Comparison of ENCODE assay signal across 10 mouse cellular contexts in the genomic region with DNA sequence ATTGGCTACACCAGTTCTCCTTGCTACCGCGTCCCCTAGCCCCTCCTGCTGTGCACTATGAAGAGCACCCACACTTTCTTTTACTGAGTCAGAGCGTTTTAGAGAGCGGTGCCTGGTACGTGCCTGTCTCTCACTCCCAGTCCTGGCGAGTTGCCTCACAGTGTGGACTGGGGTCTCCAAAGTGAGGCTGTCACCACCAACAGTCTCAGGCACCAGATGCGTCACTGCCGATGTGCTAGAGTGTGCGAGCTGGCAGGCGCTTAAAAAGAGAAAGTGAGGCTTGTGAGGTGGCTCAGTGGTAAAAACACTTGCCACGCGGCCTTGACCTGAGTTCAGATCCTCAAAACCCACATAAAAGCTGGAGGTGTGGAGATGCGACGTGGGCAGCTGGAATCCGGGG. TPM values are rescaled to one million over a fixed set of nuclear protein-coding genes. Genes with fewer than 3 reads are reported as not detected.
DNase-seq lines count a peak whose midpoint lies in the region; ATAC-seq and TF ChIP-seq lines count a peak whose summit lies in the region.
"Had no signal": no experiment of that assay in that cellular context is flagged by ENCODE, and none has a peak within 500 bp of the region (broad histone marks: within the 10 kb centered on the region; RNA-seq: fewer than 3 reads in every experiment).

No protein-coding gene starts in this region.

- H3K27ac ChIP-seq in heart, adult 2 months, result peak overlapping the region; percentile 15; the same call in 1 of the 2 replicates
- H3K27ac ChIP-seq in stomach, embryonic 16.5 days (ENCODE audit: low read length), result no peak overlapping the region
- no peak overlapping the region for H3K27ac ChIP-seq in stomach, postnatal 0 days (replicated peaks)
- peak overlapping the region; percentile 70 to 77 for H3K27ac ChIP-seq in heart, embryonic 14.5 days (replicated peaks in 1 of 2; ENCODE audit: control insufficient read depth in 1 of 2, insufficient read depth in 1 of 2, low read depth in 2 of 2, low read length in 2 of 2)
- no peak overlapping the region for H3K27ac ChIP-seq in neural tube, embryonic 15.5 days (replicated peaks)
- H3K27ac ChIP-seq: neural tube, embryonic 12.5 days had no signal

- TF ChIP-seq CTCF in heart, adult 2 months (IDR thresholded peaks at IDR 0.05), result no peak
- no peak for TF ChIP-seq CTCF in stomach, postnatal 0 days (IDR thresholded peaks at IDR 0.05; ENCODE audit: low read depth)

- H3K36me3 ChIP-seq in heart, adult 2 months (ENCODE audit: control insufficient read depth, insufficient read depth, low read length), result peaks cover 11% of the 10 kb centered on the region
- no peaks in the 10 kb centered on the region; the same call in 1 of the 2 replicates for H3K36me3 ChIP-seq in stomach, embryonic 16.5 days (ENCODE audit: control insufficient read depth, insufficient read depth, low read length)
- H3K36me3 ChIP-seq in stomach, postnatal 0 days (ENCODE audit: control insufficient read depth, insufficient read depth, low read length), result no peaks in the 10 kb centered on the region
- H3K36me3 ChIP-seq in heart, embryonic 14.5 days (ENCODE audit: control insufficient read depth, insufficient read depth, low read length), result peaks cover 3% of the 10 kb centered on the region; the same call in 1 of the 2 replicates
- H3K36me3 ChIP-seq in neural tube, embryonic 15.5 days, result no peaks in the 10 kb centered on the region
- H3K36me3 ChIP-seq: neural tube, embryonic 12.5 days had no signal

- peak overlapping the region; percentile 3; the same call in 1 of the 2 replicates for H3K9ac ChIP-seq in heart, adult 2 months (ENCODE audit: low read depth, low read length)
- peak overlapping the region; percentile 9; the same call in 1 of the 2 replicates for H3K9ac ChIP-seq in stomach, embryonic 16.5 days (ENCODE audit: low read length)
- H3K9ac ChIP-seq in stomach, postnatal 0 days (ENCODE audit: low read length), result no peak overlapping the region
- H3K9ac ChIP-seq in heart, embryonic 14.5 days (ENCODE audit: low read length), result peak overlapping the region; percentile 56
- 0 out of 2 replicates have a peak overlapping the region, but pooled peaks have one; percentile 5 for H3K9ac ChIP-seq in neural tube, embryonic 15.5 days (replicated peaks)

- no peak for TF ChIP-seq POLR2A in heart, adult 2 months (IDR thresholded peaks at IDR 0.05; ENCODE audit: insufficient read depth, low read depth, low read length)

- peaks cover 33% of the 10 kb centered on the region for H3K4me1 ChIP-seq in heart, adult 2 months (ENCODE audit: control insufficient read depth, insufficient read depth, low read length)
- H3K4me1 ChIP-seq in stomach, embryonic 16.5 days (ENCODE audit: control insufficient read depth, insufficient read depth, low read length), result peaks cover 63% of the 10 kb centered on the region
- H3K4me1 ChIP-seq in stomach, postnatal 0 days (replicated peaks; ENCODE audit: control insufficient read depth, insufficient read depth), result peaks cover 12% of the 10 kb centered on the region; the same call in 1 of the 2 replicates
- peaks cover 44 to 72% of the 10 kb centered on the region in 2 experiments for H3K4me1 ChIP-seq in heart, embryonic 14.5 days (ENCODE audit: control insufficient read depth in 2 of 2, insufficient read depth in 2 of 2, low read length in 2 of 2)
- H3K4me1 ChIP-seq in neural tube, embryonic 15.5 days, result peaks cover 57% of the 10 kb centered on the region

- H3K4me3 ChIP-seq in heart, adult 2 months, result no peak overlapping the region
- H3K4me3 ChIP-seq in stomach, embryonic 16.5 days (replicated peaks; ENCODE audit: low read length), result no peak overlapping the region
- no peak overlapping the region for H3K4me3 ChIP-seq in stomach, postnatal 0 days (ENCODE audit: low read depth, low read length)
- H3K4me3 ChIP-seq in heart, embryonic 14.5 days (ENCODE audit: control insufficient read depth in 1 of 2, insufficient read depth in 1 of 2, low read depth in 1 of 2, low read length in 2 of 2), result no peak overlapping the region
- H3K4me3 ChIP-seq in neural tube, embryonic 15.5 days (replicated peaks), result no peak overlapping the region
- H3K4me3 ChIP-seq: erythroblast, embryonic 14.5 days; neural tube, embryonic 12.5 days had no signal

- no peak overlapping the region for H3K4me2 ChIP-seq in stomach, embryonic 16.5 days (ENCODE audit: low read depth, low read length)
- no peak overlapping the region for H3K4me2 ChIP-seq in stomach, postnatal 0 days (replicated peaks; ENCODE audit: low read depth)
- peak overlapping the region; percentile 39 for H3K4me2 ChIP-seq in heart, embryonic 14.5 days (ENCODE audit: low read length)
- H3K4me2 ChIP-seq in neural tube, embryonic 15.5 days, result peak overlapping the region; percentile 9; the same call in 1 of the 2 replicates
- H3K4me2 ChIP-seq: neural tube, embryonic 12.5 days had no signal

- H3K79me2 ChIP-seq in heart, adult 2 months (replicated peaks; ENCODE audit: control insufficient read depth, insufficient read depth, low read length), result peaks cover 5% of the 10 kb centered on the region

- 48% methylated on average over 15 of the region's 15 CpGs for WGBS in heart, adult 2 months
- WGBS in stomach, embryonic 16.5 days, result 63% methylated on average over 15 of the region's 15 CpGs
- 69% methylated on average over 15 of the region's 15 CpGs for WGBS in stomach, postnatal 0 days
- 27% methylated on average over 15 of the region's 15 CpGs for WGBS in heart, embryonic 14.5 days
- 50% methylated on average over 15 of the region's 15 CpGs for WGBS in neural tube, embryonic 15.5 days

- intact Hi-C loops in heart, adult 2 months (cut with DNase I), result no loop called here
- intact Hi-C loops in heart, postnatal 14 days (cut with DNase I), result no loop called here

- no peak for TF ChIP-seq EP300 in heart, adult 2 months (IDR thresholded peaks at IDR 0.05; ENCODE audit: insufficient read depth, low read depth, low read length)
- TF ChIP-seq EP300 in stomach, postnatal 0 days (optimal IDR thresholded peaks at IDR 0.05), result no peak

- no peaks in the 10 kb centered on the region for H3K9me3 ChIP-seq in stomach, embryonic 16.5 days (replicated peaks; ENCODE audit: control insufficient read depth, low read length)
- no peaks in the 10 kb centered on the region for H3K9me3 ChIP-seq in stomach, postnatal 0 days (ENCODE audit: control insufficient read depth, low read length)
- H3K9me3 ChIP-seq in heart, embryonic 14.5 days (ENCODE audit: control insufficient read depth, low read length), result no peaks in the 10 kb centered on the region
- no peaks in the 10 kb centered on the region for H3K9me3 ChIP-seq in neural tube, embryonic 15.5 days (replicated peaks)
- H3K9me3 ChIP-seq: neural tube, embryonic 12.5 days had no signal

- no peaks in the 10 kb centered on the region for H3K27me3 ChIP-seq in heart, adult 2 months (ENCODE audit: control insufficient read depth, insufficient read depth, low read length)
- no peaks in the 10 kb centered on the region for H3K27me3 ChIP-seq in stomach, embryonic 16.5 days (ENCODE audit: control insufficient read depth, insufficient read depth, low read length)
- no peaks in the 10 kb centered on the region for H3K27me3 ChIP-seq in stomach, postnatal 0 days (ENCODE audit: control insufficient read depth, insufficient read depth, low read length)
- H3K27me3 ChIP-seq in heart, embryonic 14.5 days (ENCODE audit: control insufficient read depth, insufficient read depth, low read length), result no peaks in the 10 kb centered on the region
- no peaks in the 10 kb centered on the region for H3K27me3 ChIP-seq in neural tube, embryonic 15.5 days (replicated peaks)
- H3K27me3 ChIP-seq: neural tube, embryonic 12.5 days had no signal

- DNase-seq in heart, adult 2 months, result peak; percentile 13 to 21
- no peak for DNase-seq in heart, postnatal 14 days
- no peak for DNase-seq in stomach, postnatal 0 days (ENCODE audit: low spot score)
- DNase-seq in urinary bladder, postnatal 10 days (ENCODE audit: low spot score), result no peak

- ATAC-seq in stomach, embryonic 16.5 days (ENCODE audit: insufficient read depth, low FRiP score), result no peak
- no peak for ATAC-seq in stomach, postnatal 0 days (ENCODE audit: low FRiP score, low TSS enrichment)
- ATAC-seq in heart, embryonic 14.5 days (ENCODE audit: insufficient number of reproducible peaks, insufficient read depth, low FRiP score, low read depth), result no peak; the same call in 1 of the 2 replicates
- ATAC-seq in neural tube, embryonic 15.5 days (ENCODE audit: low FRiP score), result no peak
- ATAC-seq in erythroblast, adult 5-6 weeks (replicated peaks; ENCODE audit: low FRiP score, poor library complexity, severe bottlenecking), result no peak

RNA-seq across cellular contexts. Expression of gene Anp32a, which starts 8.2 kb away (rescaled TPM):
- 100 to 1,000 TPM; 189 to 204 TPM for total RNA-seq in heart, adult 2 months (2021)
- polyA plus RNA-seq in heart, adult 2 months (2012; rRNA removed), result 28.8 and 68.2 TPM in 2 replicates
- total RNA-seq in heart, postnatal 14 days (2021), result 100 to 1,000 TPM; 184 to 205 TPM
- 117 and 125 TPM in 2 replicates for polyA plus RNA-seq in stomach, embryonic 16.5 days (2015; fragmentation: Nextera tagmentation; extraction: Ambion mirVana)
- polyA plus RNA-seq in stomach, postnatal 0 days (2015; fragmentation: Nextera tagmentation; extraction: Ambion mirVana), result 67.9 and 89.9 TPM in 2 replicates
- 92.8 and 109 TPM in 2 replicates for polyA plus RNA-seq in heart, embryonic 14.5 days (2014; fragmentation: Nextera tagmentation; extraction: Ambion mirVana)
- polyA plus RNA-seq in neural tube, embryonic 15.5 days (2015; fragmentation: Nextera tagmentation; extraction: Ambion mirVana), result 131 and 170 TPM in 2 replicates
- 71.1 and 137 TPM in 2 replicates for total RNA-seq in erythroblast, adult 5-6 weeks (2015; ENCODE audit: low replicate concordance)
- 126 and 136 TPM in 2 replicates for total RNA-seq in erythroblast, adult 5-6 weeks (2017; ENCODE audit: low replicate concordance)

Comparison
In these comparisons a context has a peak if more than half of its experiments do, and no peak if none do; other contexts are left out.
1. DNase-seq: peak in heart, adult 2 months (2 of 2); none in heart, postnatal 14 days (0 of 2), stomach, postnatal 0 days (single experiment) and urinary bladder, postnatal 10 days (single experiment).
2. H3K27ac ChIP-seq: peak in heart, adult 2 months (single experiment) and heart, embryonic 14.5 days (2 of 2); none in stomach, embryonic 16.5 days (single experiment), stomach, postnatal 0 days (single experiment) and neural tube, embryonic 15.5 days (single experiment).
3. H3K4me2 ChIP-seq: peak in heart, embryonic 14.5 days (single experiment) and neural tube, embryonic 15.5 days (single experiment); none in stomach, embryonic 16.5 days (single experiment) and stomach, postnatal 0 days (single experiment).